19 mouse cellular contexts compared by ENCODE assay signal in genomic region chr5:149043240-149043639, GRCm38 (mm10). TPM values are rescaled to one million over a fixed set of nuclear protein-coding genes. Genes with fewer than 3 reads are reported as not detected.
DNase-seq lines count a peak whose midpoint lies in the region; ATAC-seq lines count a peak whose summit lies in the region.
"Had no signal": no experiment of that assay in that cellular context is flagged by ENCODE, and none has a peak within 500 bp of the region (broad histone marks: within the 10 kb centered on the region; RNA-seq: fewer than 3 reads in every experiment).

No protein-coding gene starts in this region.

- DNase-seq in cerebellum, adult 18-20 months: peak; percentile 25 to 56
- DNase-seq in cerebellum, adult 11 months: no peak
- peak; percentile 67 for DNase-seq in brain, adult 2 months (ENCODE audit: low read depth, low spot score)
- peak; percentile 60 for DNase-seq in cerebellum, adult 9-11 months
- peak; percentile 29 to 36 for DNase-seq in cerebellum, postnatal 36 days
- no peak for DNase-seq in liver, embryonic 11.5 days (ENCODE audit: low spot score)
- DNase-seq: adrenal gland, adult 8-10 months; gastrocnemius, postnatal 14 days; heart, postnatal 36 days; kidney, adult 11 months; kidney, adult 9 months had no signal

- H3K4me2 ChIP-seq in liver, embryonic 11.5 days: no peak overlapping the region
- H3K4me2 ChIP-seq: embryonic facial prominence, embryonic 13.5 days; forebrain, embryonic 12.5 days; heart, embryonic 13.5 days; hindbrain, embryonic 12.5 days had no signal

- WGBS in liver, embryonic 11.5 days: 81% methylated on average over 6 of the region's 6 CpGs

- no peak overlapping the region for H3K27ac ChIP-seq in liver, embryonic 11.5 days (ENCODE audit: low read depth, low read length)
- H3K27ac ChIP-seq: embryonic facial prominence, embryonic 13.5 days; forebrain, embryonic 12.5 days; heart, embryonic 13.5 days; hindbrain, embryonic 12.5 days had no signal

- ATAC-seq in liver, embryonic 11.5 days (replicated peaks; ENCODE audit: low FRiP score): no peak
- ATAC-seq: forebrain, embryonic 16.5 days; hindbrain, embryonic 16.5 days had no signal

- peaks cover 14% of the 10 kb centered on the region for H3K36me3 ChIP-seq in liver, embryonic 11.5 days (ENCODE audit: control insufficient read depth, insufficient read depth, low read length)

- H3K27me3 ChIP-seq in liver, embryonic 11.5 days (replicated peaks; ENCODE audit: control insufficient read depth, insufficient read depth, low read length): no peaks in the 10 kb centered on the region
- H3K27me3 ChIP-seq: embryonic facial prominence, embryonic 13.5 days; forebrain, embryonic 12.5 days; heart, embryonic 13.5 days; hindbrain, embryonic 12.5 days had no signal

- 0 out of 2 replicates have a peak, but pooled peaks cover 4% of the 10 kb centered on the region for H3K9me3 ChIP-seq in liver, embryonic 11.5 days (ENCODE audit: control insufficient read depth, low read length)
- H3K9me3 ChIP-seq: embryonic facial prominence, embryonic 13.5 days had no signal

- no peak overlapping the region for H3K4me3 ChIP-seq in liver, embryonic 11.5 days (ENCODE audit: low read depth, low read length)
- H3K4me3 ChIP-seq: embryonic facial prominence, embryonic 13.5 days; forebrain, embryonic 12.5 days; heart, embryonic 13.5 days; hindbrain, embryonic 12.5 days had no signal

- H3K4me1 ChIP-seq in liver, embryonic 11.5 days (replicated peaks; ENCODE audit: control insufficient read depth, insufficient read depth, low read length): no peaks in the 10 kb centered on the region
- H3K4me1 ChIP-seq: embryonic facial prominence, embryonic 13.5 days; forebrain, embryonic 12.5 days; heart, embryonic 13.5 days; hindbrain, embryonic 12.5 days had no signal

- no peak overlapping the region for H3K9ac ChIP-seq in liver, embryonic 11.5 days (ENCODE audit: low read depth, low read length)
- H3K9ac ChIP-seq: embryonic facial prominence, embryonic 13.5 days; forebrain, embryonic 12.5 days; heart, embryonic 13.5 days; hindbrain, embryonic 12.5 days had no signal

RNA-seq across cellular contexts. Expression of gene Gm42791, which starts 48.3 kb away (rescaled TPM):
- polyA plus RNA-seq in liver, embryonic 11.5 days (2014; fragmentation: Nextera tagmentation; extraction: Ambion mirVana): not detected in 2 replicates
- polyA plus RNA-seq: frontal cortex, adult 2 months; gonadal fat pad, adult 2 months had no signal

Comparison
In these comparisons a context has a peak if more than half of its experiments do, and no peak if none do; other contexts are left out.
1. DNase-seq: peak in cerebellum, adult 18-20 months (2 of 2), brain, adult 2 months (single experiment), cerebellum, adult 9-11 months (single experiment) and cerebellum, postnatal 36 days (2 of 2); none in cerebellum, adult 11 months (single experiment) and liver, embryonic 11.5 days (single experiment).